Mouse (Mus musculus) kidney, adult 9 months (tissue): ENCODE measurements around the gene Tmem150a.

Experiments used
- DNase-seq: peaks from one replicate; pipeline ENCODE4 v3.0.0; 2022

Tmem150a gene

DNA sequence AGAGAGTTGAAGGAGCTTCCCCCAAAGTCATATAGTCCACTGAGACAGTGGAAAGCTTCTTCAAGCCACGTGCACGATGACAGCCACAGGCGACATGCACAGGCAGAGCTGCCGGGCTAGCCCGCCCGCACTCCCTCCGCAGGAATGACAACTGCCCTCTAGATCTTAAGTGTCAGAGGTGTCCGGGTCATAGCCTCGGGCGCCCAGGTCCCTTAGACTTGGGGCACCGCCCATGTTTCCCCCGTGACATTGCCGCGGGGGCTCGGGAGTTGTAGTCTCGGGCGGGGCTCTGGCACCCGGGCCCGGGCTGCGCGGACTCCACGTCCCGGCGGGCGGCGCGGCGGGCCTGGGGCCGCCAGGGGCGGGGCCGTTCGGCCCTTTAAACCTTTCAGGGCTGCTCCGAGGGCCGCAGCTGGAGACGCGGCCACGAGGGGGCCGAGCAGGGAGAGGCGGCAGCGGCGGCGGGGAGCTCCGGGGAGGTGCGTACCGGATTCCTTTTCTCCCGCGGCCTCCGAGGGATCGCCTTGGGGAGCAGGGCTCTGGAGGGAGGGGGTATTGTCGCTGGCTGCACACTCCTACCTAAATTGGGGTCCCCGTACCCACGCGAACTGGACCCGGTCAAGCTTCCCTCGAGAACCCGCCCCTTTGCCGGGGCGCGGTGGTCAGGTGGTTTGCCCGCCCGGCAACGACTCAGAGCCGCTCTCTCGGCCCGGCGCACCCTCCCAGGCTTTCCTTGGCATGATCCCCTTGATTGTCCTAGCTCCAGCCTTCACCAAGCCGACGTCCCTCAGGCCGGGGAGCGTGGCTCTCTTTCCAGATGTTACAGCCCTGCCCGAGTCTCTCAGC lies at the start of gene Tmem150a:
Gene Tmem150a, plus strand, starts transcription at position 382 of the 846 bp plus-strand sequence.
- DNase-seq, result peak; percentile 93

DNA sequence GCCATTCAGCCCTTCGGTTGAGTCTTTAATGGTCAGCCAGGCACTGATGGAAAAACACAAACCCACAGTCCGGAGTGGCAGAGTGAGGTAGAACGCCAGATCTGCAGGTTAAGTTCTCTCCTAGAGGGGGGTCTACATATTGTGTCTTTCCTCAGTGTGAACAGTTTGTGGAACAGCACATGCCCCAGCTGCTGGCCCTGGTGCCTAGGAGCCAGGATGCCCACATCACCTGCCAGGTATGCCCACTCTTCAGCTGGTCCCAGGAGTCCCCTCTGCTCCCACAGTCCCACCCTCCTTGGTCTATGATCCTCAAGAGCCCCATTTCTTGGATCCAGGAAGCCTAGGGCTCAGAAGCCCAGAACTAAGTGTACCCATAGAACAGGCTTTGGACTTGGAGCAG lies 43.0 kb upstream of the Tmem150a start:
- no peak for DNase-seq

DNA sequence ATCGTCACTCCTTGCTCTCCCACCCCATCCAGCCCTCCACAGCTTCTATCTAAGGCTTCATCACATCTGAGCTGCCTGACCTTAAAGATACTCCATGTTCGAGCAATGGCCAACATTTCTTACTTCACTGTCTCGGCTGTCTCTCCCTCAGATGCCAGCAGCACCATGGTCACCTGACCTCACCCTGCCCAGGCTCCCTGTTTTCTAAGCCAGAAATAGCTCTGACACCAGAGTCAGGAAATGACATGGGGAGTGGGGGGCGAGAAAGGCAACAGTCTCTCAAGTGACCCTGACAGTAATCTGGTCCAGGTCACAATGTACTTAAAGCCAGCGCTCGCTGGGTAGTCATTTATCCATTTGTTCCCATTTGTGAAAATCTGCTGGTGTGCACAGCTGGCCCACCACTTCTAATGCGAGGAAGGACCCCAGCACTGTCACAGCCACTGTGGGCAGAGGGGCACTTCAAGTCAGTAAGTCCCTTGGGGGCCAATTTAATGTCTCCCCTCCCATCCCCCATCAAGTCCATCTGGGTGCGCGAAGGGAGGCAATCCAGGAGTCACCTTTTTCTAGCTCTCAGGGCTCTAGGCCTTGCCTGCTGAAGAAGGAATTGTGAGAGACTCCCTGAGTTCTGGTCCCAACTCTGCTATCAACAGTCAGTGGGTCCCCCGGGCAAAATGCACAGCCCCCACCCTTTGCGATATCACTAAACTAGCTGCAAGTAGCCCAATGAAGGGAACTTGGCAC lies 42.0 kb upstream of the Tmem150a start:
- DNase-seq, result no peak

DNA sequence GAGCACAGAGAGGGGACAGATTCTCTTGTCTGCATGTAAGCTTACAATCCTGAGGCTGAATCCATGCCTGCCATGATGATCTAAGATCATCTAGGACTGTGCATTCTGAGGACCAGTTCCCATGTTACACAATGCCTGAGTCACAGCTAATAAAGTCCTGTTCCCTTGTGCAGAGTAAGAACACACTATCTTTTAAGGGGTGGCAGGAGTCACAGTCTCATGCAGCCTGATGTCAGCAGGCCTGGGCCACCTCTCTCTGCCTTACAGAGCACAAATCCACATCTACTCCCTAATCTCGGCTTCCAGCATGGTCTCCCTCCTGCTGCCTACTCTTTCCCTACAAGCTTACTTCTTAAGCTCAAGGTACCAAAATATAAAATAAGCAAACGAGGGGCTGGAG lies 39.9 kb upstream of the Tmem150a start:
- DNase-seq, result no peak

DNA sequence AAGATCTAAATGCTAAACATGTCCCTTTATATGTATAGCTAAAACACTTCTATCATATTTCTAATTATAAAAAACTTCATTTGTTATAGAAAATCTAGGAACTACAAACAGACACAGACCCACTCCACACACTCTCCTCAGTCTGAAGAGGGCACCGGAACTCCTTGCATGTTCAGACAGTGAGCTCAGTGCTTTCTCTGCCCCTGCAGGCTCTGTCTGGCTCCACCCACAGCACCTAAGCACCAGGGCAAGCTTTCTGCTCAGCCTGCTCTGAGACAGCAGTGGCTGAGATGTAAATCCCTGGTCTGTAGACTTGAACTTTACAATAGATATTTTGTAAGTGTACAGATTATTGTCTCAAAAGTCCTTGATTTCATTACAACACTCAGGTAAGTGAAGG lies 39.2 kb upstream of the Tmem150a start:
- DNase-seq, result no peak

DNA sequence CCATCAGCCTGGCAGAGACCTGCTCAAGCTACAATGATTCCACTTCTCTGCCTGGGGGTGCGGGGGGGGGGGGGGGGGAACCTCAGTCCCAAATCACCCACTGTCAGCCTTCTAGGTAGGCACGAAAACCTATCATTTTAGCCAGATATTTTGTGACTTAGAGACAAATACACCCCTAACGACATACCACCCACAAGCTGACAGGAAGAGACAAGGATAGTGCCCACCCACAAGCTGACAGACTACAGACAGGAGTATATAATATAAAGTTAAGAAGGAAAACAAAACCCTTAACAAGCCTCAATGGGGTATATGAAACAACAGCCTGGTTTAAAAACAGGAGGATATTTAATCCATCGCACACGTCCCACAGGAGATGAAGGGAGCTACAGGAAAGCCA lies 36.8 kb upstream of the Tmem150a start:
- no peak for DNase-seq

DNA sequence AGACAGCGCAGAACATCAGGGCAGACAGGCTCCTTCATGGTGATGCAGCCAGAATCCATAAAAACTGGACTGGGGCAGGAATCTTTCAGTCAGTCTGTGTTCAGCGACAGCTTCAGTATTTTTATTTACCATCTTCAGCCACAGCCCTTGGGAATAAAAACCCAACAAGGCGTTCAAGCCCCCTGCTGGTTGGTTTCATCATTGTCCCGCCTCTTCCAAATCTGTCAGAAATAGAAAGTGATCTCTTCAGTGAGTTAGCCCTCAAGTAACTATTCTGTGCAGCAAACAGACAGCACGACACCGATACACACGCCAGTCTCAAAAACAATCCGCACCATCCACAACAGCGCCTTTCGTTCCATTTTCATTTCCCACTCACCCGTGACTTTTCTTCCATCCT lies 36.2 kb upstream of the Tmem150a start:
- peak; percentile 57 for DNase-seq

DNA sequence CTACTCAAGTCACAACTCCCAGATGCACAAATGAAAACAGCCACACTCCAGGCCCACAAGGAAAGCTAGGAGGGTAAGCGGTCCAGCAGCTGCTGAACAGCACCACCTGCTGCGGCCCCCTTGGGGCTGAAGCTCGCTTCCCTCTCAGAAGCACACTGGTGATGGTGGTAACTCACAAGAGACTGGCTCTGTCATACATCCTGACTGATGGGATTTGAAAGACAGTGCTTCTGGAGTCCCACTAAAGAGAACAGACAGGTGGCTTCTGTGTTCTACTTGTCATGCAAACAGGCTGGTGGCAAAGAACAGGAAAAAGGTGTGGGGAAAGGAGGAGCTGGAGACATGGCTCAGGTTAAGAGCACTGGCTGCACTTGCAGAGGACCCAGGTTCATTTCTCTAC lies 32.3 kb upstream of the Tmem150a start:
- DNase-seq, result no peak

DNA sequence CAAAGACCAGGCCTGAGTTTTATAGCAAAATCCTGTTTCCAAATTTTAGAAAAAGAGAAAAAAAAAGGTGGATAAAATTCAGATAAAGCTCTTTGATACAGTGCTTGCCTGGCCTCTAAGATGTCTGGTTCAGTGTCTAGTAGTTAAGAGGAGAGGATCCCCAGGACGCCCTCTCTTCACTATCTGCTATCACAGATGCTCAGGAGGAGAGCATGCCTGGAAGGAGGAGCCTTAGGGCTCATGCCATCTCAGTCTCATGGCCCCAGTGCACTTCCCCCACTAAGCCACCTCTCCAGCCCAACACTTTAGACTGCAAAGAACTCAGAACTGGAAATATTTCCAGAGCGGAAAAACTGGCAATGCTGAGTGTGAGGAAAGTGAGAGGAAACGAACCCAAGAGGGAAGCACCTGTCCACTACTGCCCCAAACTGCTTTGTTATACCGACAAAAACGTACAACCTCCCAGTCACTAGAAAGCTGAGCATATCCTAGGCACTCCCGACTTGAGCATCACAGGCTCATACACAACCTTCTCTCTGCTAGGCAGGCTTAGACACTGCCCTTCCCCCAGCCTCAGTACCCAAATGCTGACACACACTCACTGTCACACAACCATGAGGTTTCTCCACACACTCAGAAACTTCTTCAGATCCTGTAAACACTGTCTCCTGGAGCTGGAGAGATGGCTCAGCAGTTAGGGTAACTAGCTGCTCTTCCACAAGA lies 31.3 kb upstream of the Tmem150a start:
- DNase-seq, result no peak

DNA sequence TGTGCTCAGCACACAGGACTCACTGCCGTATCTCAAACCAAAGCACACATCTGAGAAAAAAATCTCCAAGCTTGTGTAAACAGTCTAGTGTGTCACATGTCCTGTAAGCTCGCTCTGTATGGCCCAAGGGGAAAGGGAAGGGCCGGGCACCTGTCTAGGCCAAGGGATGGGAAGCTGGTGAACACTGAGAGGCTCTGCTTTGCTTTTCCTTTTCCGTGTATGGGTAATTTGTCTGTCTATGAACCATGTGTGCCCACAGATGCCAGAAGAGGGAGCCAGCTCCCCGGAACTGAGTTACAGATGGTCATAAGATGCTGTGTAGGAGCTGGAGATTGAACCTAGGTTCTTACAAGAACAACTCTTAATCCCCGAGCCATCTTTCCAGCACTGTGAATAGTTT lies 29.0 kb upstream of the Tmem150a start:
- peak; percentile 83 for DNase-seq

DNA sequence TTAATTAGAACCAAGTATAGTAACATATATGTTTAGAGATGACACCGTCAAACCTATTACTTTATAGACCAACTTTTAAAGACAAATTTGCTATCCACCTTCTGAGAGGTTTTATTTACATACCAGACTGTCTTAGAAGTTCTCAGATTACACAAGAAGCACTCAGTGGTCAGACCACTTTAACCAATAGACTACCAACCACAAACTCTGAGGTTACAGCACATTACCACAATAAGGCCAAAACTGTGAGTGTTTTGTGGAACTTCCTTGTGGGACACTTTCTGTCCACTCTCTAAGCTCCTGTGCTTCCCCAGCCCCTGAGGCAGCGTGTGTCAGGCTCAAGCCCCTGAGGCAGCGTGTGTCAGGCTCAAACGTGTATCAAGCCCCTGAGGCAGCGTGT lies 26.2 kb upstream of the Tmem150a start:
- no peak for DNase-seq

DNA sequence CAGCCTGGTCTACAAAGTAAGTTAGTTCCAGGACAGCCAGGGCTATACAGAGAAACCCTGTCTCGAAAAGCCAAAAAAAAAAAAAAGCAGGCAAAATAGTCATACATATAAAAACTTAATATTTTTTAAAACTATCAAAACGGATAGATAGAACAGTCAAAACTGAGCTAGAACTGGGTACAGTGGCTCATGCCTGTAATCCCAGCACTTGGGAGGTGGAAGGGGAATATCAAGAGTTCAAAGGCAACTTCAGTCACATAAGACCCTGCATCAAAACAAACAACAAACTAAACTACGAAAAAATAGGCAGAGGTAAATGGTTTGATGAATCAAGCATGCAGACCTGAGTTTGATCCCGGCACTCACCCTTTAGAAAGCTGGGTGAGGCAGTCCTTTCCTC lies 25.1 kb upstream of the Tmem150a start:
- no peak for DNase-seq

DNA sequence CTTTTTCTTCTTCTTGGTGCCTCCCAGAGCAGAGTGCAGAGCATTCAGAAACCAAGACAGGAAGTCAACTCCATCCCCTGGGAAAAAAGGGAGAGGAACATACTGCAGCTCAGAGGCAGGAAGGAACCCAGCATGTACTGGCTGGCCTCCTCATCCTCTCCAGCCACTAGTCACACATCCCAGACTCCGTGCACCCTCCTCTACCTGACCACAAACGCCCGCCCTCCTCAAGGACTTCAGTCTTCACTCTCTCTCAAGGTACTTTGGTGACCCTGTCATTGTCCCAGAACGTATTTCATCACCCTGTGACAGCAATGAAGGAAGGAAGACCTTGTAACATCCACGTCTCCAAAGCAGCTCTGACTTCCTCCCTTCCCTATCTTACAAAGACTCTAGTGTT lies 22.1 kb upstream of the Tmem150a start:
- DNase-seq, result no peak

DNA sequence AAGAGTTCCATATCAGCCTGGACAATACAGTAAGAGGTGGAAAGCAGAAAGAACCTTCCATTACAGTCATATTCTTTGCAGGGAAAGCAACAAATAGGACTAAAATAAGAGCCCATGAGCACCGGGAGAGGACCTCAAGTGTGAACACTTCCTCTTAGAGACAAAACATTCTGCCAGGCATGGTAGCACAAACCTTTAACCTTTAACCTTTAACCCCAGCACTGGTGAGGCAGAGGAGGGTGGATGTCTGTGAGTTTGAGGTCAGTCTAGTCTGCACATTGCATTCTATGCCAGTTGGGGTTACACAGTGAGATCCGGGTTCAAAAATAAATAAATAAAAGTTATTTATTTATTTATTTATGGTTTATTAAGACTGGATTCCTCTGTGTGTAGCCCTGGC lies 14.8 kb upstream of the Tmem150a start:
- peak; percentile 66 for DNase-seq

DNA sequence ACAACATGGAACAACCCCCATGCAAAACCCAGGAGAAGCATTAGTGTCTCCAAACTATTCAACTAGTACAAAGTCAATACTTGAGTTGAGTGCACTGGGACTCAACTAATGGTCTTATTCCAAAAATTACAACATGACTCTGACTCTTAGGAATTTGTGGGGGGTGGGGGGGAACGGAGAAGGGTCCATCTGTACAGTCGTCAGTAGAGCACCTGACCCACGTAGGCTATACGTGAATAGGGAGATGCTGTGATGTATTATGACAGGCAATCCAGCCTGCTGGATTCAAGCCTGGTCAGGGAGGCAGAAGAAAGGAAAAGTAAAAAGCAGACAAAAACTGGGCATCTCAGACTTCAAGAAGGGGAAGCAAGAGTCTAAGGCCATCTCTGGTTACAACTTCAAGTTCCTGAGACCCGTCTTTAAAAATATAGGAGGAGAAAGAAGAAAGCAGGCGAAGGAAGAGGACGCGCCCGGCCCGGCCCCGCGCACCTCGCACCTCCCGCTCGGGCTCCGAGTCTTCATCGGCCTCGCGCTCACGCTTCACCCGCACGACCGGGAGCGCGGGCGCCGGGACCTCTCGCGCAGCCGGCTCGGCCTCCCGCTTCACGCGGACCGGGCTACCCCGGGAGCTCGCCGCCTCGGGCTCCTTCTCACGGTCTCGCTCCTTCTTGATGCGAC lies 10.7 kb upstream of the Tmem150a start:
- DNase-seq, result no peak

DNA sequence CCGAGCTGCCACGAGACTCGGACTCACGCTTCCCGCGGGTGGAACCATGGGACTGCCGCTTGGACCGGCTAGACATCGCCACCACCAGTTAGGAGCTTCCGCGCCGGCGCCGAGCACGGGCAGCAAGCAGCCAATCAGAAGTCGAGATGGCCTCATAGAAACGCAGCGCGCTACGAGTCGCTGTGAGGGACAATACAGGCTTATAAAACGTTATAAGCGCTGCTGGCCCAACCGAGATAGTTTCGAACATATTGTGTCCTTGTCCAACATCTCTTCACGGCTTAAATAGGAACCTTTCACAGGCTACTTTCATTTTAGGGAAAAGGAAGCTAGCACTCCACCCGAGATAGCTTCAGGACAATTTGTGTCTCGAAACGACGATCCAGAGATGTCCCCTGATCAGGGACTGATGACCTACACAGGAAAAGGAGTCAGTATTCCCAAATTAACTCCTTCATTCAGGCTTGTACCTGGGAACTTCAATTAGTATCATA lies 10.1 kb upstream of the Tmem150a start, which contains the start of gene Usp39:
Gene Usp39, minus strand, starts transcription at position 111 of the 494 bp plus-strand sequence.
- peak; percentile 96 for DNase-seq

DNA sequence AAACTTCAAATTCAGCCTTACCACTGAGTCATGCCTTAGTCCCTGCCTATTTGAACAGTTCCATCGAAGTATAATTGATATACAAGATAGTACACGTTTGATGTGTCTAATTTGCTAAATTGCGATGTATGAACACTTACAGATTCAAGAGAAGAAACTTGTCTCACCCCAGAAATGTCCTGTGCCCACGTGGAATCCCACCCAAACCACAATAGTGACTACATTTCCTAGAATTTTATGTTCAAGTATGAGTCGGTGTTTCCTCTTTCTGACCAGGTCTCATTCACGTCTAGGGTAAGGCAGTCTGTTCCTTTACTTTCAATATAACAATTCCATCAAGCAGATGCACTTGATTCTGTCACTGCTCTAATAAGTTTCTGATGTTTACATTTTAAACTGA lies 9.6 kb upstream of the Tmem150a start:
- DNase-seq, result no peak

DNA sequence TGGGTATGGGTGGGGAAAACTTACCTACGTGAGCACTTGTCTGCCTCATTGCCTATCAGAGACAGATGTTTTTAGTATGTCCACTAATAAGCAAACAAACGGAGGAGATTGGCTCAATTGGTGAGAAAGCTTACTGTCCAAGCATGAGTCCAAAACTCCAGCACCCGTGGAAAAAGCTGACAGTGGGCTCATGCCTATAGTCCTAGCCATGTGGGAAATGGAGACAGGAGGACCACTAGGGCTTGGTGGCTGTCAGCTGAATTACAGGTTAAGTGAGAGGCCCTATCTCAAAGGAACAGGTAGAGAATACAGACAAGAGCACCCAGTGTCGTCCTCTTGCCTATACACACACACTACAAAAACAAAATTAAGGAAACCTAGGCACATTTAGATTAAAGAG lies 9.0 kb upstream of the Tmem150a start:
- DNase-seq, result peak; percentile 24

DNA sequence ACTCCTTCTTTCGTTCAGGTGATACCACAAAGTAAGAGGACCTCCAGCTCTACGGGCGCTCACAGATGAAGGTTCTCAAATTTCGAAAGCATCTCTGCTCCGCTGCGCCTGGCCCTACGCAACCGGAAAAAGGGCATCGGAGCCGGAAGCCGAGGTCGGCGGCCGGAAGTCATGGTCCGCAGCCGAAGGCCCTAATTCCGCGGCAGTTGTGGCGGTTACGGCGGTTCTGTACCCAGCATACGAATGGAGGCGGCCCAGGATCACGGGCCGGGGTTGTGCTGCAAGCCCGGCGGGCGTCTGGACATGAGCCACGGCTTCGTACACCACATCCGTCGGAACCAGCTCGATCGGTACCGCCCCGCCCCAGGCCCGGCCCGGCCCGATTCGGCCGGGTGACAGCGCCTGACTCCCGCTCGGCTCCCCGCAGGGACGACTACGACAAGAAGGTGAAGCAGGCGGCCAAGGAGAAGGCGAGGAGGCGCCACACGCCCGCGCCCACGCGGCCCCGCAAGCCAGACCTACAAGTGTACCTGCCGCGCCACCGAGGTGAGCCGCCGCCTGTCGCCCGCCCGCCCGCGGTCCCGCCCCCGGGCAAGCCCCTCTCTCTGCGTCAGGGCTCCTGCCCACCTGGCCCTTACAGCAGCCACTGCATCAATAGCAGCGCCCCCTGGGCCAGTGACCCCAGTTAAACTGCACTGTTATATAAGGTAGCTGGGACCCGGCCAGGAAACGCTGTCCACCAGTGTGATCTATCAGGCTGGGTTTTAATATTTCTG lies 7.9 kb upstream of the Tmem150a start, which contains the start of gene 0610030E20Rik:
Gene 0610030E20Rik, plus strand, starts transcription at position 152 of the 776 bp plus-strand sequence.
- peak; percentile 98 for DNase-seq

DNA sequence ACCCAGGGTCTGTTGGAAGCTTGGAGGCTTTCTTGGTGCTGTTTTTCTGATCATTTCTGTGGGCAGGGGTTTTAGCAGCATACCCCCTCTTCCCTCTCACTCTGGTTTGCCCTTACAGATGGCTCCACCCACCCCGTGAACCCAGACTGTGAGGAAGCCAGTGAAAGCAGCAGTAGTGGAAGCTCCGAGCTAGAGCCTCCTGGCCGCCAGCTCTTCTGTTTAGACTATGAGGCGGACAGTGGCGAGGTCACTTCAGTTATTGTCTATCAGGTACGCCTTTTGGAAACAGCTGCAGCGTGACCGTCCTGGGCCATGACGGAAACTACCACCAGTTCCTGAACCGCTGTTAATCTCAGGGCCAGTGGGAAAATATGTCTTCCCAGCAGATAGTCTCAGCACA lies 6.8 kb upstream of the Tmem150a start:
- peak; percentile 63 for DNase-seq

DNA sequence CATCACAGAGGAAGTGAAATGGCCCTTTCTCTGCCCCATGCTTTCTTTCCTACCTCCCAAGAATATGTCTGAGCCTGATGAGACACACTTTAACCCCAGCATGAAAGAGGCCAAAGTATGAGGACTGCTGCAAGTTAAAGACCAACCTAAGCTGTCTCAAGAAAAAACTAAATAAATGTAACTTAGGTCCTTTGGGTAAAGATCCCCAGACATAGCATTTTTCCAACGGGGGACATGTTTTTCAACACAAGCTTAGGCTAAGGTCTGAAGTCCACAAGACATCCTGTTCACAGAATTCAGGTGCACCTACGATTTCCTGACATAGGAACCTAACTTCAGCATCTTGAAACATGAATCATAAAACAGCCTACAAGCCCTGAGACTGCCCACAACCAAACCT lies 5.0 kb upstream of the Tmem150a start:
- DNase-seq, result peak; percentile 67
